Mouse (Mus musculus) kidney, embryonic 15.5 days (tissue): ENCODE measurements around the gene Coro1b. TPM values are rescaled to one million over a fixed set of nuclear protein-coding genes. Genes with fewer than 3 reads are reported as not detected.

ENCODE experiments used
- ATAC-seq: fragments of 200-750 bp; cut with Nextera tagmentation; replicated peaks from 2 replicates; pipeline ENCODE4 v1.8.0; 2017; ENCODE audit warnings: moderate TSS enrichment; ENCODE audit not compliant: low FRiP score
- H3K27ac ChIP-seq: fragments of 300-500 bp; sonication (generic); 2 replicates; pipeline ENCODE4 v1.5.1; 2015; ENCODE audit warnings: mild to moderate bottlenecking, inconsistent platforms
- H3K27me3 ChIP-seq: fragments of 300-500 bp; sonication (generic); 2 replicates; pipeline ENCODE4 v1.6.1; 2015; ENCODE audit warnings: inconsistent platforms
- H3K36me3 ChIP-seq: fragments of 300-500 bp; sonication (generic); 2 replicates; pipeline ENCODE4 v1.6.1; 2015; ENCODE audit warnings: inconsistent platforms
- H3K4me1 ChIP-seq: fragments of 300-500 bp; sonication (generic); 2 replicates; pipeline ENCODE4 v1.6.1; 2015; ENCODE audit warnings: inconsistent platforms
- H3K4me2 ChIP-seq: fragments of 300-500 bp; sonication (generic); 2 replicates; pipeline ENCODE4 v1.6.1; 2015; ENCODE audit warnings: moderate library complexity, mild to moderate bottlenecking, inconsistent platforms
- H3K4me3 ChIP-seq: fragments of 300-500 bp; sonication (generic); replicated peaks from 2 replicates; pipeline ENCODE4 v1.5.1; 2015; ENCODE audit warnings: mild to moderate bottlenecking, inconsistent platforms
- H3K9ac ChIP-seq: fragments of 300-500 bp; sonication (generic); 2 replicates; pipeline ENCODE4 v1.6.1; 2015; ENCODE audit warnings: mild to moderate bottlenecking, inconsistent platforms
- H3K9me3 ChIP-seq: fragments of 300-500 bp; sonication (generic); replicated peaks from 2 replicates; pipeline ENCODE4 v1.6.1; 2016; ENCODE audit warnings: inconsistent platforms
- WGBS: fragments of 180-500 bp; shearing (Covaris S2); methylation state at CpG from one replicate; pipeline ENCODE4 v1.1.7; 2015; ENCODE audit warnings: mixed read lengths; 5-methylcytosine and 5-hydroxymethylcytosine counted together
- polyA plus RNA-seq: library from polyadenylated mRNA; unstranded; fragments of >200 nt; fragmentation: Nextera tagmentation; extraction: Ambion mirVana; gene quantifications from 2 replicates; pipeline ENCODE4 v1.2.1, GENCODE M21; 2015

Coro1b gene
- polyA plus RNA-seq, 1 experiment from 2014 or later: 174 TPM

DNA sequence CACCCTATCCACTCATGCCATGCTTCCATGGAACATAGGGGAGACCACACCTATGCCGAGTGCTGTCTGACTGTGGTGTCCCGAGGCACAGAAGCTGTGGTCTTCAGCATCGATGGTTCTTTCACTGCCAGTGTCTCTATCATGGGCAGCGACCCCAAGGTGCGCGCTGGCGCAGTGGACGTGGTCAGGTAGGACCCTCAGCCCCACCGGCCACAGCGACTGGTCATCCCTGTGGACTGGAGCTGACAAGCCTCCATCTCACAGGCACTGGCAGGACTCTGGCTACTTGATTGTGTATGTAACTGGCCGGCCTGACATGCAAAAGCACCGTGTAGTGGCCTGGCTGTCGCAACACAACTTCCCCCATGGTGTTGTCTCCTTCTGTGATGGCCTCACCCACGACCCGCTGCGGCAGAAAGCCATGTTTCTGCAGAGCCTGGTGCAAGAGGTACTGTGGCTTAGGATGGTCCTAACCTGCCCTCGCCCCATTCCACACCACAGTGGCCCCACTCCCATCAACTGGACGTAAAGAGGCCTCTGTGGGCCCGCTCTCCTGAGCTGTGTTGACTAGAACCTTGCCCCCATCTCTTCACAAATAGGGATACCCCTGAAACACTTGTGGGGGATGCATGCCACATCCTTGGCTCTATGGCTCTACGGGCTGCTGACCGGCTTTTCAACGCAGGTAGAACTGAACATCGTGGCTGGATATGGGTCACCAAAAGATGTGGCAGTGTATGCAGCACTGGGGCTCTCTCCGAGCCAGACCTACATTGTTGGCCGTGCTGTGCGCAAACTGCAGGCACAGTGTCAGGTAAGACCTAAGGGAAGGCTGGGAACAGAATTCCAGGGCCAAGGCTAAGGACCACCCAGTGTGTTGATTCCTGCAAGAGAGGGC is 36.1 kb upstream of the Coro1b start:
- ATAC-seq: no peak
- Histone ChIP-seq H3K4me2 (no peak overlapping the region), H3K27ac (peak overlapping the region; percentile 84; the same call in 1 of the 2 replicates)

DNA sequence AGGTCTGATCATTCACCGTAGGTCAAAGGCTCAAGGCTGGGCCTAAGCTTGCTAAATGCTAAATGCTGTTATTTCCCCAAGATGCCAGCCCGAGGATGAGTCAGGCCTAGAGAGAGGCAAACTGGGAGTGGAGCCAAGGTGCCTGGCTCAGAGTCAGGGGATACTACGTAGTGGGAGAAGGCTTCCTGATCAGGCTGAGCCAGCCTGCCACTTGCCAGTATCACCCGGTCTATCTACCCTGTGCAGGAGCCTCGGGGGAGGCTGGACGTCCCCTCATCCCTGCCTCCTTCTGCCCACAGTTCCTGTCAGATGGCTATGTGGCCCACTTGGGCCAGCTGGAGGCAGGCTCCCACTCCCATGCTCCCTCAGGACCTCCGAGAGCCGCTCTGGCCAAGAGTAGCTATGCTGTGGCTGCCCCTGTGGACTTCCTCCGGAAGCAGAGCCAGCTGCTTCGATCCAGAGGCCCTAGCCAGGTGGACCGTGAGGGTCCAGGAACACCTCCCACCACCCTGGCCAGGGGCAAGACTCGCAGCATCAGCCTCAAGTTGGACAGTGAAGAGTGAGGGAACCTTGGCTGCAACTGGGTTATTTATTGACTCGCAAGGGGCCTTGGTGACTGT is 35.1 kb upstream of the Coro1b start:
- no peaks in the 10 kb centered on the region for H3K27me3 ChIP-seq
- no peak overlapping the region for H3K4me3 ChIP-seq
- no peak overlapping the region for H3K9ac ChIP-seq

More for the DNA sequence above, 36.1 kb upstream of the Coro1b start:
- peaks cover 52% of the 10 kb centered on the region for H3K4me1 ChIP-seq
- H3K36me3 ChIP-seq: peaks cover 60% of the 10 kb centered on the region
- WGBS: 92% methylated on average over 26 of the region's 26 CpGs
- H3K4me3 ChIP-seq: no peak overlapping the region
- no peaks in the 10 kb centered on the region for H3K9me3 ChIP-seq
- no peaks in the 10 kb centered on the region for H3K27me3 ChIP-seq
- no peak overlapping the region for H3K9ac ChIP-seq

DNA sequence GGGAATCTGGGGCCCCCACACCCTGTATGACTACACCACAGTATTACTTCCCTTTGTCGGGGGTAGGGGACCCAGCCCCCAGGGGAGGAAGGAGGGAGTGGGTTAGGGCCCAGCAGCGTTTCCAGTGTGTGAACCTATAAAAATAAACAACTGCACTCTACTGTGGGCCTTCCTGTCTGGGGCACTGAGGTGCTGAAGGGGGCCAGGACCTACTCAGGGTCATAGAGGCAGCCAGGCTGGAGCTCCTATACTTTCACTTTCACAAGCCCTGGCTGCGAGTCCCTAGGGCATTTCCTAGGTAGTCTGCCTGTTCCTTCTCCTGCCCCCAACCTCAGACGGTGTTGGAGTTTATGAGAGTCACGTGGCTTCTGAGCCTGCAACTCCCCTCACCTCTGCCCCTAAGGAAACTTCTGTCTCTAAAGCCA is 34.6 kb upstream of the Coro1b start:
- H3K27ac ChIP-seq: peak overlapping the region; percentile 84
- peaks cover 66% of the 10 kb centered on the region for H3K36me3 ChIP-seq
- 6% methylated on average over 5 of the region's 5 CpGs for WGBS
- no peak overlapping the region for H3K4me3 ChIP-seq
- peaks cover 53% of the 10 kb centered on the region for H3K4me1 ChIP-seq
- H3K27me3 ChIP-seq: no peaks in the 10 kb centered on the region
- no peaks in the 10 kb centered on the region for H3K9me3 ChIP-seq
- 0 out of 2 replicates have a peak overlapping the region, but pooled peaks have one; percentile 21 for H3K9ac ChIP-seq
- H3K4me2 ChIP-seq: peak overlapping the region; percentile 13; the same call in 1 of the 2 replicates
- peak; percentile 69 for ATAC-seq

More for the DNA sequence above, 35.1 kb upstream of the Coro1b start:
- WGBS: 39% methylated on average over 13 of the region's 13 CpGs
- Histone ChIP-seq H3K9me3 (no peaks in the 10 kb centered on the region), H3K4me2 (peak overlapping the region; percentile 13; the same call in 1 of the 2 replicates), H3K36me3 (peaks cover 64% of the 10 kb centered on the region), H3K4me1 (peaks cover 53% of the 10 kb centered on the region), H3K27ac (peak overlapping the region; percentile 84)
- peak; percentile 19; the same call in 1 of the 2 replicates for ATAC-seq

DNA sequence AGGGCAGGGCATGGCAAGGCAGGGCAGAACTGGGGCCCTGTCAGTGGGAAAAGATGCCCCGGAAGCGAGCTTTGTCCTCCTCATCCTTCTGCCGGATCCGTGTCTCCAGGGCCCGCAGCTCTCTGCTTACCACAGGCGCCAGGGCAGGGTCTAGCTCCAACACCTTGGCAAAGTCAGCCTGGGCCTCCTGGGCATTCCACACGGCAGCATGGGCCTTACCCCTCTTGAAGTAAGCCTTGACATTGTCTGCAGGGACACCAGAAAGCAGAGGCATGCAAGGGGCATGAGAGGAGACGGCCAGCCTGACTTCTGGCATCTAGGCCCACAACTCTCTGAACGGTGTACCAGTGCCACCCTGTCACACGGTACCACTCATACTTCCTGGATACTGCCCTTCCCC is 33.9 kb upstream of the Coro1b start:
- H3K9ac ChIP-seq: peak overlapping the region; percentile 21; the same call in 1 of the 2 replicates
- no peak overlapping the region for H3K4me2 ChIP-seq
- H3K4me3 ChIP-seq: no peak overlapping the region
- H3K27ac ChIP-seq: peak overlapping the region; percentile 84
- WGBS: 86% methylated on average over 10 of the region's 10 CpGs
- H3K9me3 ChIP-seq: no peaks in the 10 kb centered on the region
- peaks cover 51% of the 10 kb centered on the region for H3K4me1 ChIP-seq
- no peaks in the 10 kb centered on the region for H3K27me3 ChIP-seq
- ATAC-seq: no peak
- peaks cover 68% of the 10 kb centered on the region for H3K36me3 ChIP-seq

DNA sequence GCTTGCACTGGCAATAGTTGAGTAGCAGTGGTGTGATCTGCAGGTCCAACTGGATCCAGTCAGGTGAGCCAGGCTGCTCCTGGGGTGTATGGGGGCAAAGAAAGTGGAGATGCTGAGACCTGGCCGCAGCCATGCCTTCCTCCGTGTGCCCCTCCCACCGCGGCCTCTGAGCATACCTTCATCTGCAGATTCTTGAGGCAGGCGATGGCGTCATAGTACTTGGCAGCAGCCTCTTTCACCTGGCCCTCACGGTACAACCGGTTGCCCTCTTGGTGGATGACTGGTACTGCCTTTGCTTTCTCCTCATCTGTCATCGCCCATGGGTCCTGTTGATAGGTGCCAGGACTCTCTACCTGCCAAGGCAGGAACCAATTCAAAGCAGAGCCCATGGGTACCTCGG is 33.3 kb upstream of the Coro1b start:
- H3K36me3 ChIP-seq: peaks cover 66% of the 10 kb centered on the region
- H3K4me1 ChIP-seq: peaks cover 47% of the 10 kb centered on the region
- WGBS: 94% methylated on average over 10 of the region's 10 CpGs
- H3K9ac ChIP-seq: no peak overlapping the region
- H3K9me3 ChIP-seq: no peaks in the 10 kb centered on the region
- no peaks in the 10 kb centered on the region for H3K27me3 ChIP-seq
- peak overlapping the region; percentile 84 for H3K27ac ChIP-seq
- no peak for ATAC-seq
- no peak overlapping the region for H3K4me2 ChIP-seq
- no peak overlapping the region for H3K4me3 ChIP-seq

DNA sequence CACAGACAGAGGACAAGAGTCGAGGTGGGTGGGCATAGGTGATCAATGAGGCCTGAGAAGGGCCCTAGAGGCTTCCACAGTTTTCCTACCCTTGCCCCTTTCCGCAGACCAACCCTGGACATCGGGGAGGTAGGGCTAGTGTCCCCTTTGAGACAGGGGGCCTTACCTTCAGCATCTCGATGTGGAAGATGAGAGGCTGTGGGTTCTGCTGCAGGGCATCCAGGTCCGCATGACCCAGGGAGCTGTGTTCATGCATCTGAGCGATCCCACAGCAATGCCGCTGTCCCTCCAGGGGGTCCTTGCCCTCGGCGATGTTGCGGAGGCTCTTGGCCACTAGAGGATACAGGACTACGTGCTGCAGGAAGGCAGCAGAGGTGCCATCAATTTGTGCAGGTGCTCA is 32.6 kb upstream of the Coro1b start:
- H3K4me2 ChIP-seq: no peak overlapping the region
- H3K4me3 ChIP-seq: no peak overlapping the region
- no peak overlapping the region for H3K27ac ChIP-seq
- no peak overlapping the region for H3K9ac ChIP-seq
- ATAC-seq: no peak
- no peaks in the 10 kb centered on the region for H3K27me3 ChIP-seq
- H3K36me3 ChIP-seq: peaks cover 66% of the 10 kb centered on the region
- 91% methylated on average over 11 of the region's 11 CpGs for WGBS
- H3K4me1 ChIP-seq: peaks cover 50% of the 10 kb centered on the region
- H3K9me3 ChIP-seq: no peaks in the 10 kb centered on the region

DNA sequence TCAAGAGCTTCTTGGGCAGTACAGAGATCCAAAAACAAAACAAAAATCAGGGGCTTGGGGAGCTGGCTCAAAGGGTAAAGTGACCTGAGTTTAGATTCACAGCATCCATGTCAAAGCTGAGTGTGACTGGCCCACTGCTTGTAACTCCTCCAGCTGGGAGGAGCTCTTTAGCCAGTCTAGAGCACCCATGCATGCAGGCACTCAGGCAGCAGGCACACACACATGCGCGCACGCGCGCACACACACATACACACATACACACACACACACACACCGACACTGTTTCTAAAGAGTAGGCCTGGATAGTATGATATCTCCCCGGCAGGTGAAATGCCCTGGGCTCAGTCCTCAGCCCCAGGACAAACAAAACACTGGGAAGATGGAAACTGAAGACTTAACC is 31.4 kb upstream of the Coro1b start:
- Histone ChIP-seq H3K27ac (0 out of 2 replicates have a peak overlapping the region, but pooled peaks have one; percentile 8), H3K27me3 (no peaks in the 10 kb centered on the region), H3K36me3 (peaks cover 60% of the 10 kb centered on the region), H3K4me2 (no peak overlapping the region), H3K4me3 (no peak overlapping the region), H3K9ac (no peak overlapping the region), H3K4me1 (peaks cover 55% of the 10 kb centered on the region), H3K9me3 (no peaks in the 10 kb centered on the region)
- WGBS: 83% methylated on average over 7 of the region's 7 CpGs
- ATAC-seq: no peak

DNA sequence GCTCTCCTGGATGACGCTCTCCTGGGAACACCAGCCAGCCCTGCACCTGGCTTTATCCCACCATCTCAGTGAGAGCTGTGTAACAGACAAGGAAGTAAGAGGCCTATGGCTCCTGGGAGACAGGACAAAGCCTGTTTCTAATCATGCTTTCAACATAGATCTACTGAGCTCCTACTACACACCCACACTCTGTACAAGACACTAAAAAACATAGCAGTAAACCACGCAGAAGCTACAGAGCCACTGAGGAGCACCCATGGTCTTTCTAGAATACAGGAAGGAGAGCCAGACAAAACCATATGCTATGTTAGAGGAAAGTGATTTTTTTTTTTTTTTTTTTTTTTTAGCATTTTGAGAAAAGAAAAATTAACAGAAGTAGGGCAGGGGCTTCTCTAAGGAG is 30.1 kb upstream of the Coro1b start:
- Histone ChIP-seq H3K4me1 (peaks cover 44% of the 10 kb centered on the region), H3K36me3 (peaks cover 47% of the 10 kb centered on the region), H3K9me3 (no peaks in the 10 kb centered on the region), H3K4me2 (no peak overlapping the region), H3K4me3 (no peak overlapping the region), H3K27me3 (no peaks in the 10 kb centered on the region), H3K27ac (no peak overlapping the region), H3K9ac (no peak overlapping the region)
- ATAC-seq: no peak
- 93% methylated on average over 2 of the region's 2 CpGs for WGBS

DNA sequence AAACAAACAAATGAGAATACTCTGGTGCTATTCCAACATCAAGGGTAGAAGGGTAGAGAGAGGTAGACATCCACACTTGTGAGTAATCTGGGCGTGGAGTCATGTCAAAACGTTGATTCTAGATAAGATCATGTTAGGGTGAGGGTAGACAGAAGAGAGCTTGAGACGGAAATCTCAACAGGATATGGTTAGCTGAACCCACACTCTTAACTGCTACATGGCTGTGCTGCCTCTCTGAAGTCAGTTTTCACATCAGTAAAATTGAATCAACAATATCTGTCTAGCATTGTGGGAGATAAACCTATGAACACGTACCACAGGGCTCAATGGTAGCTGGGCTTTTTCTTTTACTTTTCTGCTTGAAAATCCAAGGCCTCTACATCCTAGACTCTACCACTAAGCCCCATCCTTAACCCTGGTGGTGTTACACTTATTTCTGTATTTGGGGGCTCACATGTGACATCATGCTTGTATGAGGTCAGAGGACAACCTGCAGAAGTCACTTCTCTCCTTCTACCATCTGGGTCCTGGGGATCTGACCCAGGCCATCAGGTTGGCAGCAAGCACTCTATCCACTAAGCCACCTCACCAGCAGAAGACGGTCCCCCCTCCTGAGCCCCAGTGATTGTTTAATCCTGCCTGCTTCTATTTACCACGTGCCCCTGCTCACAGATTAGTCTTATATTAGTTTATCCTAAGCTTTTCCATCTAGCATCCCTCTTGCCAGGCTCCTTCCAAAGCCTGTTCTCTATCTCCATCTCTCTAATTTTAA is 28.5 kb upstream of the Coro1b start:
- Histone ChIP-seq H3K36me3 (peaks cover 34% of the 10 kb centered on the region), H3K9ac (no peak overlapping the region), H3K27me3 (no peaks in the 10 kb centered on the region), H3K9me3 (no peaks in the 10 kb centered on the region), H3K4me3 (peak overlapping the region; percentile 49; the same call in 1 of the 2 replicates), H3K27ac (no peak overlapping the region), H3K4me2 (peak overlapping the region; percentile 60; the same call in 1 of the 2 replicates), H3K4me1 (peaks cover 35% of the 10 kb centered on the region)
- no peak for ATAC-seq
- 89% methylated on average over 6 of the region's 6 CpGs for WGBS

DNA sequence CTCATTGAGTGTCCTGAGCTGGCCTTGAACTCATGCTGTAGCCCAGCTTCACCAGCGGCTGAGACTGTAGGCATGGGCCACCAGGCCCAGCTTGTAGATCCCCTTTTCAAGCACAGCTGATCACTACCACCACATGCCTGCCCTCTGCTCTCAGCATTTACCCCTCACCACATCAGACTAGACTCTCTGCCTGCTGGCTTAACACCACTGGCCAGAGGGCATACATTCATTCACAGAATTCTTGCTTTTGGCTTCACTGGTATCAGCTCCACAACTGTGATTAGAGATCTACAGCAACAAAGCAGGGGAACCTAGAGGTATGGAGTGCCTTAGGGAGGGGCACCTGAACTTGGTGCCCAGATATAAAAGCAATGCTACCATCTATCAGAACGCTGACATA is 27.9 kb upstream of the Coro1b start:
- Histone ChIP-seq H3K4me3 (peak overlapping the region; percentile 49), H3K36me3 (peaks cover 28% of the 10 kb centered on the region), H3K4me1 (peaks cover 35% of the 10 kb centered on the region), H3K27ac (no peak overlapping the region), H3K9ac (no peak overlapping the region), H3K4me2 (peak overlapping the region; percentile 60), H3K9me3 (no peaks in the 10 kb centered on the region), H3K27me3 (no peaks in the 10 kb centered on the region)
- 91% methylated on average over 2 of the region's 2 CpGs for WGBS
- no peak for ATAC-seq

DNA sequence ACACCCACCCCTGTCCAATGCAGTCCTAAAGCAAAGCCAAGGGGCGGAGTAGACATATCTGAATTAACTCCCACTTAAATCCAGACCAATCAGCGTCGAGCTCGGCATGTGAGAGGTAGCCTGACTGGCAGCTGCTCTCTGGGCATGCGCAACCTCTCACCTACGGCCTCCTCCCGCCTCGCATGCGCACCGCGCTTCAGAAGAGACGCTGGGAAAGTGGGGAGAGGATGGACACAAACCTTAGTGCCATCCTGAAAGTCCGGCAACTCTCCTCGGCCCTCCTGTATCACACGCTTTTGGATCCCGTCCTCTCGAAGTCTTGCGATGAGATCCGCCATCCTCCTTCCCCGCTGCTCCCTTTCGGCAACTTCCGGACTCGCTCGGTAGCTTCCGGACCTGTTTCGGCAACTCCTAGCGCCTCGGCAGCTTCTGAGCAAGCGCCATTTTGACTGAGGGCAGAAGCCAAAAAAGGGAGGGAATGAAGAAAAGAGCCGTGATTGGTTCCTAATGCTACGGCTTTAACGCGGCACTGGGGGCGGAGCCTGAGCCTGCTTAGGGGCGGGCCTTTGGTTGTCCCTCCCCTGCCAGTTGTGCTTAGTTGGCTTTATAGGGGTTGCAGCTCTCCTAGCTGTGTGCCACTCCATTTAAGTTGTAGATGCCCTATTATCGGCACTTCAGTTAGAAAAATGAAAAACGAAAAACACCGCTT is 27.2 kb upstream of the Coro1b start:
- H3K4me2 ChIP-seq: peak overlapping the region; percentile 60
- peaks cover 36% of the 10 kb centered on the region for H3K4me1 ChIP-seq
- WGBS: 2% methylated on average over 38 of the region's 38 CpGs
- peaks cover 20% of the 10 kb centered on the region for H3K36me3 ChIP-seq
- peak overlapping the region; percentile 49 for H3K4me3 ChIP-seq
- peak overlapping the region; percentile 46 for H3K9ac ChIP-seq
- no peaks in the 10 kb centered on the region for H3K9me3 ChIP-seq
- H3K27me3 ChIP-seq: no peaks in the 10 kb centered on the region
- peak overlapping the region; percentile 85 for H3K27ac ChIP-seq
- ATAC-seq: peak; percentile 83
